Mouse (Mus musculus): Measurements from ENCODE around the gene Afg1l. TPM values are rescaled to one million over a fixed set of nuclear protein-coding genes. Genes with fewer than 3 reads are reported as not detected.

Afg1l gene
- polyA plus RNA-seq, 1 experiment from 2014 or later: 6.1 TPM

- Histone ChIP-seq H3K36me3 (no peaks in the 10 kb centered on the region), H3K4me1 (0 out of 2 replicates have a peak, but pooled peaks cover 5% of the 10 kb centered on the region), H3K9me3 (no peaks in the 10 kb centered on the region), H3K4me3 (no peak overlapping the region), H3K27ac (no peak overlapping the region), H3K27me3 (peaks cover 14% of the 10 kb centered on the region; the same call in 1 of the 2 replicates), H3K9ac (no peak overlapping the region), H3K4me2 (replicated peaks) (no peak overlapping the region)
- WGBS: 88% methylated on average over 8 of the region's 8 CpGs
- ATAC-seq (ENCODE audit: low FRiP score, low read depth): no peak
These were observed 171.9 kb downstream of the Afg1l start for GRCm38 (mm10) chr10:42306422-42306821.

DNA sequence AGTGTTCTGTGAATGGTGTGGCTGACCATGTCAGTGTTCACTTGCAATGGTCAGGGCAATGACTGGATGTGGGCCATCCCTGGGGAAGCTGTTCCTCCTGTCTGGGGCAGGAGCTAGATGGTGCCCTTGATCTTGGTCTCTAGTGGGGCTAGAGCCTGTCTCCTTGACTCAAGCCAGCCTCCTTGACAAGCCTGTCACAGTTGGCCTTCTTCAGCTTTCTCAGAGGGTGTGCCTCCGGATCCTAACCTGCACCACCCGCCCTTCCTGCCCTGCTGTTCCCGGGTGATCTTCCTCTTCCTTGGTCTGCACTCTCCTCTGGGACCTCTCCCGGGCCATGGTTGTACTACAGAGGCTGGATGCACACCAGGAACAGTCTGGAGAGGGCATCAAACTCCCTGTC lies 177.6 kb downstream of the Afg1l start:
- no peak for ATAC-seq (ENCODE audit: low FRiP score, low read depth)
- no peaks in the 10 kb centered on the region for H3K27me3 ChIP-seq
- no peak overlapping the region for H3K27ac ChIP-seq

GRCm38 (mm10) chr10:42299967-42300366 lies 178.4 kb downstream of the Afg1l start:
- Histone ChIP-seq H3K9ac (no peak overlapping the region), H3K4me2 (replicated peaks) (no peak overlapping the region), H3K4me1 (peaks cover 3% of the 10 kb centered on the region; the same call in 1 of the 2 replicates), H3K4me3 (no peak overlapping the region), H3K27me3 (no peaks in the 10 kb centered on the region), H3K36me3 (no peaks in the 10 kb centered on the region), H3K27ac (no peak overlapping the region), H3K9me3 (peaks cover 11% of the 10 kb centered on the region; the same call in 1 of the 2 replicates)
- 26% methylated on average over 7 of the region's 7 CpGs for WGBS
- no peak for ATAC-seq (ENCODE audit: low FRiP score, low read depth)

More for the DNA sequence above, 177.6 kb downstream of the Afg1l start:
- Histone ChIP-seq H3K9ac (no peak overlapping the region), H3K9me3 (peaks cover 11% of the 10 kb centered on the region; the same call in 1 of the 2 replicates), H3K4me2 (replicated peaks) (no peak overlapping the region), H3K4me1 (peaks cover 3% of the 10 kb centered on the region; the same call in 1 of the 2 replicates), H3K4me3 (no peak overlapping the region), H3K36me3 (no peaks in the 10 kb centered on the region)
- WGBS: 77% methylated on average over 4 of the region's 4 CpGs

DNA sequence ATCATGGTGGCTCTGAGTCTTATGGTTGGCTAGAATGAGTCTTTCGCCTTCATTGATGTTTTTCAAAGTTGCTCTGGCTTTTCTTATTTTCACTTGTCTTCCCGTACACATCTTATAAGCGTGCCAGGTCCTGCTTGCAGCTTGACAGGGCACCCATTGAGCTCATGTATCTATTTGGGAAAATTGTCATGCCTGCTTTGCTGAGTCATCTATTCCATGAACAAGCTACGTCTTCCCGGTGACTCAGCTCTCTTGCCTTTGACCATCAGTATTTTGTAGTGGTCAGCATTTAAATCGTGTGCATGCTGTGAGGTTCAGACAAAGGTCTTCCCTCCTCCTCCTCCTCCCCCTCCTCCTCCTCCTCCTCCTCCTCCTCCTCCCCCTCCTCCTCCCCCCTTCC lies 178.9 kb downstream of the Afg1l start:
- WGBS: 81% methylated on average over 6 of the region's 6 CpGs
- no peak overlapping the region for H3K9ac ChIP-seq
- H3K27me3 ChIP-seq: no peaks in the 10 kb centered on the region
- H3K4me3 ChIP-seq: no peak overlapping the region
- H3K36me3 ChIP-seq: no peaks in the 10 kb centered on the region
- H3K4me2 ChIP-seq (replicated peaks): no peak overlapping the region
- no peak overlapping the region for H3K27ac ChIP-seq
- no peak for ATAC-seq (ENCODE audit: low FRiP score, low read depth)
- peaks cover 11% of the 10 kb centered on the region; the same call in 1 of the 2 replicates for H3K9me3 ChIP-seq
- H3K4me1 ChIP-seq: peaks cover 3% of the 10 kb centered on the region; the same call in 1 of the 2 replicates

DNA sequence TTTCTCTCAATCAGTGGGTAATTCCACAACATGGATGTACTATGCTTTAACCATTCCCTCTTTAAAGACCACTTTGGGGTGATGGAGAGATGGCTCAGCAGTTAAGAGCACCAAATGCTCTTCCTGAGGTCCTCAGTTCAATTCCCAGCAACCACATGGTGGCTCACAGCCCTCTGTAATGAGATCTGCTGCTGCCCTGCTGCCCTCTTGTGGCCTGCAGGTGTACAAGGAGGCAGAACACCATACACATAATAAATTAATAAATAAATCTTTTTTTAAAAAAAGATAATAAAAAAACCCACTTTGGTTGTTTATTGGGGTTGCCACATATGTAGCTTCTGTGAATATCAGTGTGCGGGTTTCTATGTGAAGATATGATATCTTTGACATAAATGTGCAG lies 180.4 kb downstream of the Afg1l start:
- no peak overlapping the region for H3K27ac ChIP-seq
- H3K9me3 ChIP-seq: peaks cover 11% of the 10 kb centered on the region; the same call in 1 of the 2 replicates
- no peak for ATAC-seq (ENCODE audit: low FRiP score, low read depth)
- WGBS: 86% methylated on average over 1 of the region's 1 CpGs
- H3K4me3 ChIP-seq: no peak overlapping the region
- H3K4me1 ChIP-seq: peaks cover 3% of the 10 kb centered on the region; the same call in 1 of the 2 replicates
- H3K4me2 ChIP-seq (replicated peaks): no peak overlapping the region
- no peak overlapping the region for H3K9ac ChIP-seq
- H3K36me3 ChIP-seq: no peaks in the 10 kb centered on the region
- no peaks in the 10 kb centered on the region for H3K27me3 ChIP-seq

DNA sequence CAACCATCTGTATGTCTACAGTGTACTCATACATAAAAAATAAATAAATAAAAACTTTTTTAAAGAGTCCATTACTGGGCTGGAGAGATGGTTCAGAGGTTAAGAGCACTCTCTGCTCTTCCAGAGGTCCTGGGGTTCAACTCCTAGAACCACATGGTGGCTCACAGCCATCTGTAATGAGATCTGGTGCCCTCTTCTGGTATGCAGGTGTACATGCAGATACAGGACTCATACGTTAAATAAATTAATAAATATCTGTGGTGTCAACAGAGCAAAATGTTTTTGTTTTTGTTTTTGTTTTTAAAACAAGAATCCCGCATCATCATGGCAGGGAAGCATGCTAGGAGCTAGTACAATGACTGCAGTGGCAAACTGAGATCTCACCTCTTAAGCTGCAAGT lies 181.3 kb downstream of the Afg1l start:
- Histone ChIP-seq H3K36me3 (no peaks in the 10 kb centered on the region), H3K9me3 (peaks cover 11% of the 10 kb centered on the region; the same call in 1 of the 2 replicates), H3K4me2 (replicated peaks) (no peak overlapping the region), H3K4me3 (no peak overlapping the region), H3K27ac (no peak overlapping the region), H3K4me1 (peaks cover 3% of the 10 kb centered on the region; the same call in 1 of the 2 replicates), H3K9ac (no peak overlapping the region), H3K27me3 (no peaks in the 10 kb centered on the region)
- WGBS: 84% methylated on average over 2 of the region's 2 CpGs
- ATAC-seq (ENCODE audit: low FRiP score, low read depth): no peak

- Histone ChIP-seq H3K9me3 (peaks cover 11% of the 10 kb centered on the region; the same call in 1 of the 2 replicates), H3K36me3 (no peaks in the 10 kb centered on the region), H3K27ac (no peak overlapping the region), H3K4me3 (no peak overlapping the region), H3K27me3 (no peaks in the 10 kb centered on the region), H3K4me2 (replicated peaks) (no peak overlapping the region), H3K9ac (no peak overlapping the region), H3K4me1 (peaks cover 3% of the 10 kb centered on the region; the same call in 1 of the 2 replicates)
- WGBS: 45% methylated on average over 4 of the region's 4 CpGs
- no peak for ATAC-seq (ENCODE audit: low FRiP score, low read depth)
These were observed 181.8 kb downstream of the Afg1l start for GRCm38 (mm10) chr10:42296559-42296958.

- Histone ChIP-seq H3K4me2 (replicated peaks) (no peak overlapping the region), H3K9ac (no peak overlapping the region), H3K4me3 (no peak overlapping the region), H3K27me3 (no peaks in the 10 kb centered on the region), H3K9me3 (peaks cover 11% of the 10 kb centered on the region; the same call in 1 of the 2 replicates), H3K27ac (no peak overlapping the region), H3K4me1 (peaks cover 2% of the 10 kb centered on the region; the same call in 1 of the 2 replicates), H3K36me3 (no peaks in the 10 kb centered on the region)
- no peak for ATAC-seq (ENCODE audit: low FRiP score, low read depth)
- 0% methylated on average over 1 of the region's 1 CpGs for WGBS
These were observed 183.3 kb downstream of the Afg1l start for GRCm38 (mm10) chr10:42295028-42295427.

DNA sequence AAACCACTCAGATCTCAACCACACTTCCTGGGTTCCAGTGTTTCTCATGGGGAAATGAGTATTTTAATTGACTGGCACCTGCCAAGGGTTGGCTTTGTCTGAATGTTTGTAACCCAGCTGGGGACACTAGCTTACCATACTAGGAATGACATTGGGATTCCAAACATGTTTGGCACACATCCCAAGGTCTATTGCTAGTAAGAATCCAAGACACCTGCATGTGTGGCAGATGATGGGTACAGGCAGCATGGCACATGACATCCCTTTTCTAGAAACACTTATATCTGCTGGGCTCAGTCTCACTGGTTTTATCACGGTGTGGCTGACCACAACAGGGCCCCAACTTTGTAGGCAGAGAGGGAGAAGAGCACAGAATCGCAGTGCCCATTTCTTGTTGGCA lies 184.0 kb downstream of the Afg1l start:
- H3K4me1 ChIP-seq: no peaks in the 10 kb centered on the region
- no peak for ATAC-seq (ENCODE audit: low FRiP score, low read depth)
- 60% methylated on average over 2 of the region's 2 CpGs for WGBS
- no peak overlapping the region for H3K4me3 ChIP-seq
- H3K9ac ChIP-seq: no peak overlapping the region
- H3K36me3 ChIP-seq: no peaks in the 10 kb centered on the region
- H3K27ac ChIP-seq: no peak overlapping the region
- no peaks in the 10 kb centered on the region for H3K27me3 ChIP-seq
- no peak overlapping the region for H3K4me2 ChIP-seq (replicated peaks)
- H3K9me3 ChIP-seq: peaks cover 11% of the 10 kb centered on the region; the same call in 1 of the 2 replicates

- 63% methylated on average over 4 of the region's 4 CpGs for WGBS
- Histone ChIP-seq H3K27me3 (no peaks in the 10 kb centered on the region), H3K9me3 (peaks cover 11% of the 10 kb centered on the region; the same call in 1 of the 2 replicates), H3K4me3 (no peak overlapping the region), H3K4me1 (no peaks in the 10 kb centered on the region), H3K27ac (no peak overlapping the region), H3K36me3 (no peaks in the 10 kb centered on the region), H3K9ac (no peak overlapping the region), H3K4me2 (replicated peaks) (no peak overlapping the region)
- no peak for ATAC-seq (ENCODE audit: low FRiP score, low read depth)
These were observed 184.5 kb downstream of the Afg1l start for GRCm38 (mm10) chr10:42293877-42294276.

DNA sequence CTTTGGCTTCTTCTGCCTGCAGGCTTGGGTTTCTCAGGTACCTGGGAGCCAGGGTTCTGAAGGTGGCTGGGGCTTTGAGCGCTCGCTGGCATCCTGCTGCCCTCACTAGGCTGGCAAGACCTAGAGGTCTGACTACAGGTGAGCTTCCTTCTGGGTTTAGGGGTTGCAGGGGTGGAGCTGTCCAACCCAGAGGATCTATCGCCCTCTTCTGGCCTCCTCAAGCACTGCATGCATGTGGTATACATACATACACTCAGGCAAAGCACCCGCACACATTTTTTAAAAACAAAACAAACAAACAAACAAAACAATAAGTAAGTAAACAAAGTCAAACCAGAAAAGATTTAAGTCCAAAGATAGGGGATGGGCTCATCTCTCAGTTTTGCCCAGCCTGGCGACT lies 187.0 kb downstream of the Afg1l start:
- 0 out of 2 replicates have a peak, but pooled peaks cover 3% of the 10 kb centered on the region for H3K9me3 ChIP-seq
- no peak overlapping the region for H3K27ac ChIP-seq
- H3K4me1 ChIP-seq: no peaks in the 10 kb centered on the region
- H3K27me3 ChIP-seq: no peaks in the 10 kb centered on the region
- H3K9ac ChIP-seq: no peak overlapping the region
- no peak overlapping the region for H3K4me2 ChIP-seq (replicated peaks)
- 64% methylated on average over 5 of the region's 5 CpGs for WGBS
- no peaks in the 10 kb centered on the region for H3K36me3 ChIP-seq
- no peak overlapping the region for H3K4me3 ChIP-seq
- no peak for ATAC-seq (ENCODE audit: low FRiP score, low read depth)

- 76% methylated on average over 1 of the region's 1 CpGs for WGBS
- Histone ChIP-seq H3K4me2 (replicated peaks) (no peak overlapping the region), H3K9ac (no peak overlapping the region), H3K9me3 (peaks cover 18% of the 10 kb centered on the region), H3K27ac (no peak overlapping the region), H3K36me3 (no peaks in the 10 kb centered on the region), H3K4me1 (no peaks in the 10 kb centered on the region), H3K27me3 (no peaks in the 10 kb centered on the region), H3K4me3 (no peak overlapping the region)
- ATAC-seq (ENCODE audit: low FRiP score, low read depth): no peak
These were observed 190.7 kb downstream of the Afg1l start for GRCm38 (mm10) chr10:42287666-42288065.

DNA sequence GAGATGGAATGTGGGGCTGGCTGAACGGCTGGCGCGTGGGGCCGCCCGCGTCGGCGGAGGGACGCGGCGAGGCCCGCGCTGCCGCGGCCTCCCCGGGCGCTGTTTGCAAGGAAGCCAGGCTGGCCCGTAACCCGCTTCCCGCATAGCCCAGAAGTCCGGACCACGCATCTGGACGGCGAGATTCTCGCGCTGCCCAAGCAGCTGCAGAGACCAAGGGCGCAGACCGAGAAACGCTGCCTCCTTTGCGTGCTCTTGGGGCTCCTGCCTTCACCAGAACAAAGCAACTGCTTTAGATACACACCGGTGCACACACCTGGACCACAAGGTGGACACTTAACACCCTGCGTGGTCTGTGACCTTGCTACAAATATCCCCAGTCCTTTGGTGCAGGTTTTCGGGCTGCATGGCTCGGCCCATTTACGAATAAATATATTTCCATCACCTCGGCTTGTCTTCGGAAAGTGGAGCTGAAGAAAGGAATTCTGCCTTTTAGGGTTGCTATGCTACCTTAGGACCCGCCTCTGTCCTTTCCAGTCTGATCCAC lies 200.0 kb downstream of the Afg1l start:
- peak overlapping the region; percentile 99 for H3K27ac ChIP-seq
- no peak for ATAC-seq (ENCODE audit: low FRiP score, low read depth)
- H3K4me3 ChIP-seq: peak overlapping the region; percentile 81
- H3K9me3 ChIP-seq: no peaks in the 10 kb centered on the region
- WGBS: under 1% methylated on average over 38 of the region's 38 CpGs
- peaks cover 22% of the 10 kb centered on the region for H3K4me1 ChIP-seq
- H3K4me2 ChIP-seq (replicated peaks): peak overlapping the region; percentile 98
- H3K36me3 ChIP-seq: 0 out of 2 replicates have a peak, but pooled peaks cover 3% of the 10 kb centered on the region
- H3K9ac ChIP-seq: peak overlapping the region; percentile 88
- peaks cover 9% of the 10 kb centered on the region for H3K27me3 ChIP-seq

Measured in limb, embryonic 13.5 days (tissue).